Mouse (Mus musculus) CH12.LX (cell line): Measurements from ENCODE around the gene Triobp. TPM values are rescaled to one million over a fixed set of nuclear protein-coding genes. Genes with fewer than 3 reads are reported as not detected.

ENCODE experiments used
- DNase-seq: peaks from one replicate; pipeline ENCODE4 v3.0.0-alpha.2; 2013; ENCODE audit errors: extremely low read depth
- H3K27ac ChIP-seq: 2 replicates; pipeline ENCODE4 v1.5.1; 2012; ENCODE audit warnings: low read depth, mild to moderate bottlenecking, control low read depth, moderate library complexity; ENCODE audit not compliant: insufficient read depth
- H3K27me3 ChIP-seq: replicated peaks from 2 replicates; pipeline ENCODE3; 2012; ENCODE audit warnings: inconsistent platforms
- H3K36me3 ChIP-seq, 2 experiments: replicated peaks in 1 of 2; 2 replicates each; pipeline versions ENCODE3 to v1.6.1; 2012; ENCODE audit warnings: inconsistent platforms in 1 of 2, low read length in 1 of 2, mild to moderate bottlenecking in 1 of 2, mixed read lengths in 1 of 2, moderate library complexity in 1 of 2; ENCODE audit not compliant: control insufficient read depth in 1 of 2, insufficient read depth in 1 of 2
- H3K4me1 ChIP-seq, 2 experiments: 2 replicates each; pipeline ENCODE4 v1.6.1; 2012; ENCODE audit warnings: inconsistent platforms in 1 of 2, moderate library complexity in 1 of 2; ENCODE audit not compliant: insufficient read depth in 2 of 2, control insufficient read depth in 1 of 2
- H3K4me2 ChIP-seq: 2 replicates; pipeline ENCODE4 v1.6.1; 2012; ENCODE audit warnings: low read depth, mild to moderate bottlenecking, control low read depth; ENCODE audit not compliant: poor library complexity, insufficient read depth, severe bottlenecking
- H3K4me3 ChIP-seq, 3 experiments: fragments of 150-350 bp in 1 of 3; sonication (generic) in 1 of 3; replicated peaks in 1 of 3; 2 replicates each; pipeline versions ENCODE3 to v1.5.1; 2011 to 2012; ENCODE audit warnings: low read depth in 2 of 3, low read length in 2 of 3, mild to moderate bottlenecking in 2 of 3, moderate library complexity in 2 of 3, control low read depth in 1 of 3, improper control_type of control experiment in 1 of 3, inconsistent platforms in 1 of 3, mixed read lengths in 1 of 3; ENCODE audit not compliant: poor library complexity in 1 of 3
- H3K79me2 ChIP-seq: replicated peaks from 2 replicates; pipeline ENCODE4 v1.6.1; 2012; ENCODE audit warnings: mild to moderate bottlenecking, moderate library complexity; ENCODE audit not compliant: control insufficient read depth, poor library complexity, insufficient read depth, severe bottlenecking; ENCODE audit errors: extremely low read depth
- H3K9ac ChIP-seq: 2 replicates; pipeline ENCODE4 v1.6.1; 2012; ENCODE audit warnings: low read depth, mild to moderate bottlenecking, control low read depth, moderate library complexity; ENCODE audit not compliant: insufficient read depth
- H3K9me3 ChIP-seq: replicated peaks from 2 replicates; pipeline ENCODE3; 2012; ENCODE audit warnings: low read length, inconsistent platforms, mixed read lengths
- BHLHE40 ChIP-seq: IDR thresholded peaks from 2 replicates; pipeline ENCODE4 v1.6.1; 2011; ENCODE audit warnings: mild to moderate bottlenecking, low read depth, low read length, improper control_type of control experiment
- CHD1 ChIP-seq: IDR thresholded peaks from 2 replicates; pipeline ENCODE4 v1.6.1; 2012; ENCODE audit warnings: low read depth, low read length, improper control_type of control experiment, inconsistent platforms
- ELF1 ChIP-seq: IDR thresholded peaks from 2 replicates; pipeline ENCODE4 v1.6.1; 2014; ENCODE audit warnings: low read depth, mild to moderate bottlenecking, inconsistent platforms, low read length, improper control_type of control experiment
- EP300 ChIP-seq: IDR thresholded peaks from 2 replicates; pipeline ENCODE4 v1.6.1; 2011; ENCODE audit warnings: low read length, improper control_type of control experiment
- ETS1 ChIP-seq: conservative IDR thresholded peaks from 2 replicates; pipeline ENCODE4 v1.6.1; 2012; ENCODE audit warnings: low read depth, mild to moderate bottlenecking, inconsistent platforms, low read length, improper control_type of control experiment, moderate library complexity
- HCFC1 ChIP-seq: IDR thresholded peaks from 2 replicates; pipeline ENCODE4 v1.6.1; 2012; ENCODE audit warnings: low read depth, mild to moderate bottlenecking, inconsistent platforms, low read length, improper control_type of control experiment
- IRF4 ChIP-seq: IDR thresholded peaks from 2 replicates; pipeline ENCODE4 v1.6.1; 2014; ENCODE audit warnings: low read depth, mild to moderate bottlenecking, inconsistent platforms, low read length, improper control_type of control experiment
- JUN ChIP-seq: IDR thresholded peaks from 2 replicates; pipeline ENCODE4 v1.6.1; 2011; ENCODE audit warnings: low read depth, mild to moderate bottlenecking, low read length, improper control_type of control experiment, moderate library complexity; ENCODE audit not compliant: insufficient read depth
- MAFK ChIP-seq: IDR thresholded peaks from 2 replicates; pipeline ENCODE4 v1.6.1; 2011; ENCODE audit warnings: low read length, improper control_type of control experiment; ENCODE audit not compliant: insufficient replicate concordance
- MAX ChIP-seq: IDR thresholded peaks from 2 replicates; pipeline ENCODE4 v1.6.1; 2011; ENCODE audit warnings: low read length, improper control_type of control experiment
- MEF2A ChIP-seq: IDR thresholded peaks from 2 replicates; pipeline ENCODE4 v1.6.1; 2014; ENCODE audit warnings: low read depth, mild to moderate bottlenecking, inconsistent platforms, low read length, improper control_type of control experiment, borderline replicate concordance
- NELFE ChIP-seq: IDR thresholded peaks from 2 replicates; pipeline ENCODE4 v1.6.1; 2011; ENCODE audit warnings: low read depth, low read length, improper control_type of control experiment
- NRF1 ChIP-seq: IDR thresholded peaks from 2 replicates; pipeline ENCODE4 v1.6.1; 2014; ENCODE audit warnings: low read depth, mild to moderate bottlenecking, inconsistent platforms, low read length, improper control_type of control experiment, moderate library complexity
- POLR2A ChIP-seq: IDR thresholded peaks from 2 replicates; pipeline ENCODE4 v1.6.1; 2011; ENCODE audit warnings: low read depth, mild to moderate bottlenecking, improper control_type of control experiment, low read length
- RAD21 ChIP-seq: IDR thresholded peaks from 2 replicates; pipeline ENCODE4 v1.6.1; 2011; ENCODE audit warnings: low read depth, mild to moderate bottlenecking, low read length, improper control_type of control experiment, moderate library complexity
- RCOR1 ChIP-seq: conservative IDR thresholded peaks from 2 replicates; pipeline ENCODE4 v1.6.1; 2012; ENCODE audit warnings: low read depth, mild to moderate bottlenecking, inconsistent platforms, low read length, improper control_type of control experiment
- UBTF ChIP-seq: IDR thresholded peaks from 2 replicates; pipeline ENCODE4 v1.6.1; 2012; ENCODE audit warnings: low read depth, mild to moderate bottlenecking, inconsistent platforms, low read length, improper control_type of control experiment, moderate library complexity
- ZMIZ1 ChIP-seq: IDR thresholded peaks from 2 replicates; pipeline ENCODE4 v1.6.1; 2012; ENCODE audit warnings: low read depth, mild to moderate bottlenecking, inconsistent platforms, low read length, improper control_type of control experiment
- ZNF384 ChIP-seq: IDR thresholded peaks from 2 replicates; pipeline ENCODE4 v1.6.1; 2012; ENCODE audit warnings: low read depth, low read length, improper control_type of control experiment, inconsistent platforms
- dilution Hi-C: fragments of 300-500 bp; cut with MboI; formaldehyde crosslinking; loops from 2 replicates; pipeline ENCODE4 v1.14.3; 2020; ENCODE audit warnings: low sequenced_read_pairs; ENCODE audit not compliant: extremely low pct_unique_long_range_greater_than_20kb, extremely low pct_ligation_motif_present
- in situ Hi-C: fragments of 300-500 bp; cut with MboI; formaldehyde crosslinking; loops from 3 replicates; pipeline ENCODE4 v1.14.3; 2019; ENCODE audit warnings: low sequenced_read_pairs, low pct_ligation_motif_present, low pct_unique_long_range_greater_than_20kb, mixed read lengths
- polyA plus RNA-seq: library from polyadenylated mRNA; unstranded; fragments of >175 nt; gene quantifications from 2 replicates; pipeline ENCODE4 v1.2.1, GENCODE M21; 2012; ENCODE audit warnings: low read depth; ENCODE audit not compliant: insufficient read length
- total RNA-seq, 2 experiments: library from RNA; depleted of rRNA; stranded (reverse); fragments of 300-350 nt in 1 of 2; fragments of >200 nt in 1 of 2; gene quantifications; 2 replicates each; pipeline ENCODE4 v1.2.3; 2012 to 2014

Gene Triobp
- total and polyA plus RNA-seq, 3 experiments, result 11.5 to 31.0 (median 25.5) TPM

DNA sequence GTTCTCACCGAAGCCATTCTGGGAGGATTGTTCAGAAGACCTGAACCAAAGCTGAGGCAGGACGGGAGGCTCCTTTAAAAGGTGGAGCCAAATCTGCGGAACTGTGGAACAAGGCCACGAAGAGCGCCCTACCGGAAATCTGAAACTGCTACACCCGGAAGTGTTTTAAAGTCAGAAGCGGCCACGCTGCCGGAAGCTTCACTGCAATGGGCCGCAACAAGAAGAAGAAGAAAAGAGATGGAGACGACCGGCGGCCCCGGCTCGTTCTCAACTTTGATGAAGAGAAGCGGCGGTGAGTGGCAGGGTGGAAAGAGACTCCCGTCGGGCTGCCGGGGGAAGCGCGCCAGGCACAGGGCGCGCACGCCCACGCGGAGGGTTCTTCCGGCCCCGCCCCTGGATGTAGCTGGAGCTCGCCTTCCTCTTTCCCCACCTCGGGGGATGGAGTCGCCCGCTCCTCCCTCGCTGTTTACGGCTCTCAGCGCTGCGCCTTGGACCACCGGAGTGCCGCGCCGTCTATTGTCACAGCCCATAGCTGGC is 12.7 kb upstream of the Triobp start, which contains the start of gene Nol12 (continued):
- peak; percentile 60 for TF ChIP-seq IRF4
- TF ChIP-seq UBTF, result peak; percentile 70; the same call in 1 of the 2 replicates
- TF ChIP-seq MEF2A, result no peak
- TF ChIP-seq POLR2A, result peak; percentile 86
- TF ChIP-seq MAX, result peak; percentile 94
- peak; percentile 65 for TF ChIP-seq NRF1
- TF ChIP-seq BHLHE40, result 0 out of 2 replicates have a peak, but pooled peaks have one; percentile 14
- TF ChIP-seq HCFC1, result peak; percentile 92
- TF ChIP-seq RAD21, result no peak

DNA sequence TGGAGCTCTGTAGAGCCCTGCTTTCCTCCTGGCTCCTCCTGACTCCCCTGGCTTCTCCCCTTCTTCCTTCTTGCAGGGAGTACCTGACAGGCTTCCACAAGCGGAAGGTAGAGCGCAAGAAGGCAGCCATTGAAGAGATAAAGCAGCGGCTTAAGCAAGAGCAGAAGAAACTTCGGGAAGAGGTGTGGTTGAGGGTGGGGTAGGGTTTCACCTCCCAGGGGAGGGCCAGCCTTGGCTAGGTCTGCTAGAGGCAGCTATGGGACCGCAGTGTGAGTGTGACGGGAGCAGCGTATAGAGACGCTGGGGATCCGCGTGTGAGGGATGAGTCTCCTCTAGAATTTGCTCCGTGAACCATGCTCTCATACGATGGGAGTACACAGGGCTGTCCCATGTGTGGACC is 11.1 kb upstream of the Triobp start:
- Histone ChIP-seq H3K27ac (no peak overlapping the region), H3K27me3 (no peaks in the 10 kb centered on the region), H3K79me2 (peaks cover 14% of the 10 kb centered on the region; the same call in 1 of the 2 replicates), H3K4me3 (no peak overlapping the region), H3K4me2 (peak overlapping the region; percentile 90; the same call in 1 of the 2 replicates), H3K9ac (no peak overlapping the region), H3K36me3 (peaks cover 48 to 54% of the 10 kb centered on the region in 2 experiments), H3K4me1 (peaks cover 6 to 26% of the 10 kb centered on the region in 2 experiments; a peak in 3 of 4 replicates)
- in situ Hi-C loops, result no loop called here
- DNase-seq, result no peak
- no peak for TF ChIP-seq RCOR1
- no peak for TF ChIP-seq ZMIZ1
- TF ChIP-seq CHD1, result no peak
- TF ChIP-seq EP300, result no peak
- no peak for TF ChIP-seq ZNF384
- TF ChIP-seq ETS1, result no peak
- TF ChIP-seq NELFE, result no peak
- no peak for TF ChIP-seq IRF4
- no peak for TF ChIP-seq MAFK
- no peak for TF ChIP-seq POLR2A
- TF ChIP-seq ELF1, result no peak
- TF ChIP-seq, all 38 proteins: peak for 0
- no peaks in the 10 kb centered on the region for H3K9me3 ChIP-seq
- dilution Hi-C loops, result no loop called here

DNA sequence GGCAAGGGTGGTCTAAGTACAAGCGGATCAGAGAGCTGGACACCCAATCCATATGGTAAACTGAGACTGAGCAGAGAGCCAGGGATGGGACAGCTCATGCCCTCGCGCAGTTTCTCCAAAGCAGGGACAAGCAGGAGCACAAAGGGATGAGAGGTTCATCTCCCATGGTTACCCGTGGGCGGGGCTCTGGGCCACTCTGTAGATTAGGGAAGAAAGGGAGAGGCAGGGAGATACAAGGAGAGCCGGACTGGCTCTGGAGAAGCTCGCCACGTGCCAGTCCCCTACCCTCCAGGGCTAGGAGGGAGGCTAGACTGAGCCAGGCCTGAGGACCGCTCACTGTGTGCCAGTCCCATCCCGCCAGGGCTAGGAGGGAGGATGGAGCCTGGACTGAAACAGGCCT is 10.2 kb upstream of the Triobp start:
- no peak for DNase-seq
- H3K9ac ChIP-seq, result no peak overlapping the region
- peaks cover 51 to 62% of the 10 kb centered on the region in 2 experiments for H3K36me3 ChIP-seq
- no peaks in the 10 kb centered on the region for H3K9me3 ChIP-seq
- H3K27me3 ChIP-seq, result no peaks in the 10 kb centered on the region
- H3K27ac ChIP-seq, result no peak overlapping the region
- dilution Hi-C loops (no loop called here), in situ Hi-C loops (no loop called here)
- peaks cover 14% of the 10 kb centered on the region; the same call in 1 of the 2 replicates for H3K79me2 ChIP-seq
- no peak overlapping the region for H3K4me3 ChIP-seq
- peaks cover 6 to 21% of the 10 kb centered on the region in 2 experiments; a peak in 3 of 4 replicates for H3K4me1 ChIP-seq
- TF ChIP-seq JUN (no peak), NELFE (no peak), RAD21 (no peak)
- H3K4me2 ChIP-seq, result no peak overlapping the region
